Mouse (Mus musculus): Measurements from ENCODE around the gene Krtcap2.

- TF ChIP-seq CTCF (IDR thresholded peaks at IDR 0.05; ENCODE audit: borderline replicate concordance, insufficient read depth, low read depth, low read length) (no peak), POLR2A (IDR thresholded peaks at IDR 0.05; ENCODE audit: borderline replicate concordance, insufficient read depth, low read length) (no peak)
Observed at GRCm38 (mm10) chr3:89214681-89215411, 30.9 kb upstream of the Krtcap2 start, which contains the start of gene Thbs3.
